Mouse (Mus musculus) heart, embryonic 11.5 days (tissue): Measurements from ENCODE around the gene Gkap1. TPM values are rescaled to one million over a fixed set of nuclear protein-coding genes. Genes with fewer than 3 reads are reported as not detected.

Experiments
- ATAC-seq: fragments of 200-750 bp; cut with Nextera tagmentation; replicated peaks from 2 replicates; pipeline ENCODE4 v1.8.0; 2017; ENCODE audit warnings: moderate library complexity; ENCODE audit not compliant: insufficient number of reproducible peaks, low FRiP score, low TSS enrichment
- H3K27ac ChIP-seq: fragments of 300-500 bp; sonication (generic); 2 replicates; pipeline ENCODE4 v1.5.1; 2014; ENCODE audit warnings: mild to moderate bottlenecking, low read depth, low read length
- H3K27me3 ChIP-seq: fragments of 300-500 bp; sonication (generic); 2 replicates; pipeline ENCODE4 v1.6.1; 2014; ENCODE audit warnings: mild to moderate bottlenecking, low read length, mixed read lengths; ENCODE audit not compliant: control insufficient read depth, insufficient read depth
- H3K36me3 ChIP-seq: fragments of 300-500 bp; sonication (generic); 2 replicates; pipeline ENCODE4 v1.6.1; 2014; ENCODE audit warnings: mild to moderate bottlenecking, low read length, moderate library complexity, mixed read lengths; ENCODE audit not compliant: control insufficient read depth, insufficient read depth
- H3K4me1 ChIP-seq: fragments of 300-500 bp; sonication (generic); 2 replicates; pipeline ENCODE4 v1.6.1; 2014; ENCODE audit warnings: low read length; ENCODE audit not compliant: control insufficient read depth, insufficient read depth
- H3K4me2 ChIP-seq: fragments of 300-500 bp; sonication (generic); 2 replicates; pipeline ENCODE4 v1.6.1; 2014; ENCODE audit warnings: mild to moderate bottlenecking, moderate library complexity
- H3K4me3 ChIP-seq: fragments of 300-500 bp; sonication (generic); 2 replicates; pipeline ENCODE4 v1.5.1; 2014; ENCODE audit warnings: low read depth, low read length
- H3K9ac ChIP-seq: fragments of 300-500 bp; sonication (generic); 2 replicates; pipeline ENCODE4 v1.6.1; 2014; ENCODE audit warnings: mild to moderate bottlenecking, low read depth, low read length, moderate library complexity
- H3K9me3 ChIP-seq: fragments of 300-500 bp; sonication (generic); replicated peaks from 2 replicates; pipeline ENCODE4 v1.6.1; 2016; ENCODE audit warnings: low read length; ENCODE audit not compliant: control insufficient read depth
- WGBS: fragments of 180-500 bp; shearing (Covaris S2); extraction: QIAGEN DNeasy Blood & Tissue Kit; methylation state at CpG from one replicate; pipeline ENCODE4 v1.1.7; 2014; ENCODE audit not compliant: insufficient replicate concordance; 5-methylcytosine and 5-hydroxymethylcytosine counted together
- microRNA-seq: library from miRNA; unstranded; fragments of <30 nt; microRNA quantifications from one replicate; pipeline ENCODE4, GENCODE M21; 2016; ENCODE audit warnings: borderline number of aligned reads
- polyA plus RNA-seq: library from polyadenylated mRNA; unstranded; fragments of >200 nt; fragmentation: Nextera tagmentation; extraction: Ambion mirVana; gene quantifications from 2 replicates; pipeline ENCODE4 v1.2.1, GENCODE M21; 2014

The Gkap1 gene
- polyA plus RNA-seq, 1 experiment from 2014 or later: 22.7 TPM

DNA sequence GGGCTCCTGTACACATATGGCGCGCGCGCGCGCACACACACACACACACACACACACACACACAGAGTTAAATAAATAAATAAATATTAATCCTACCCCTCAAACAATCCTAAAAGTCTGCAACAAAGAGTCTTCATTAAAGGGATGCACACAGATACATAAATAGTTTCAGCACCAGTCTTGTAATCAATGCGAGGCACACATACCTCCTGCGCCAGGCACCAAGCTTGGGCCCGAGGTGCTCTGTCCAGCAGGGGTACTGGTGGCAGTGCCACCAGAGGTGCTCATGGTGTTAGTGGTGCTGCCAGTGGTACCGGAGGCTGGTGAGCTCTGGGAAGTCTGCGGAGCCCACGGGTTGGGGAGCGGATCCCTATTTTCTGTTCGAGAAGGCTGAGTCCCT lies 84.0 kb downstream of the Gkap1 start:
- H3K4me2 ChIP-seq: no peak overlapping the region
- H3K27me3 ChIP-seq: no peaks in the 10 kb centered on the region
- no peak overlapping the region for H3K9ac ChIP-seq
- WGBS: 96% methylated on average over 14 of the region's 14 CpGs
- H3K4me3 ChIP-seq: no peak overlapping the region
- H3K36me3 ChIP-seq: peaks cover 15% of the 10 kb centered on the region
- H3K9me3 ChIP-seq: no peaks in the 10 kb centered on the region
- no peak overlapping the region for H3K27ac ChIP-seq
- no peak for ATAC-seq
- no peaks in the 10 kb centered on the region for H3K4me1 ChIP-seq

DNA sequence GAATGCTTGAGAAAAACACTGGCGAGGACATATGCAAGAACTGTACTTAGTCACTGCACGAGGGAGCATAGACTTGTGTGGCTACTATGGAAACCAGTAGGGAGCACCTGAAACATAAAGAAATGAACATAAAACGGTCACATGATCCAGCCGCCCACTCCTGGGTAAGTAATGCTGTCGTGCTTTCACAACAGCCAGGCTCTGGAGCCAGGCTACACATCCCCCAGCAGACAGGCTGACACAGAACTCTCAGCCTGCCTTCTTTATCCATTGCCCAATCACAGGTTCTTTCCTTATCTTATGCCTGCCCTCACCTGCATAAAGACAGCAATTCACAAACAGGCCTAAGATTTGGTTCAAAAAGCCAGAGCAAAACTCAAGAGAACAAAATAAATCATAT lies 86.0 kb downstream of the Gkap1 start:
- Histone ChIP-seq H3K9me3 (no peaks in the 10 kb centered on the region), H3K4me1 (no peaks in the 10 kb centered on the region), H3K36me3 (peaks cover 15% of the 10 kb centered on the region), H3K27ac (no peak overlapping the region), H3K27me3 (no peaks in the 10 kb centered on the region), H3K9ac (no peak overlapping the region), H3K4me3 (no peak overlapping the region), H3K4me2 (no peak overlapping the region)
- 79% methylated on average over 5 of the region's 5 CpGs for WGBS
- ATAC-seq: no peak

DNA sequence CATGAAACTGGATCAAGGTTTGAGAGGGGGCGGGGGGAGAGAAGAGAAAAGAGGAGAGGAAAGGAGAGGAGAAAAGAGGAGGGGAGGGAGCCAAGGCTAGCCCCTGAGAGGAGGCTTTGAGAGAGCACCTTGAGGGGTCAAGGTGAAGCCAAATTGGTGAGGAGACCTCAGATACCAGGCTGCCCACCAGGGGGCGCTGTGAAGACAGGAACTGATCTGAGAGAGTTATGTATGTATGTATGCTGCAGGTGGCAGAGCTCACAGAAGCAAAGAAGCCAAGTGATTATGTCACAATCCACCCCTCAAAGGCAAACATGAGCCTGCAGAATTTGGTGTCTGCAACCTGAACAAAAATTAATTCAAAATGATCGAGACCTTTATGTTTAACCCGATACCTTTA lies 87.1 kb downstream of the Gkap1 start:
- H3K27me3 ChIP-seq: no peaks in the 10 kb centered on the region
- H3K4me3 ChIP-seq: no peak overlapping the region
- H3K9me3 ChIP-seq: no peaks in the 10 kb centered on the region
- H3K27ac ChIP-seq: no peak overlapping the region
- H3K4me1 ChIP-seq: no peaks in the 10 kb centered on the region
- 61% methylated on average over 4 of the region's 4 CpGs for WGBS
- no peak overlapping the region for H3K4me2 ChIP-seq
- no peak for ATAC-seq
- no peak overlapping the region for H3K9ac ChIP-seq
- peaks cover 15% of the 10 kb centered on the region for H3K36me3 ChIP-seq

DNA sequence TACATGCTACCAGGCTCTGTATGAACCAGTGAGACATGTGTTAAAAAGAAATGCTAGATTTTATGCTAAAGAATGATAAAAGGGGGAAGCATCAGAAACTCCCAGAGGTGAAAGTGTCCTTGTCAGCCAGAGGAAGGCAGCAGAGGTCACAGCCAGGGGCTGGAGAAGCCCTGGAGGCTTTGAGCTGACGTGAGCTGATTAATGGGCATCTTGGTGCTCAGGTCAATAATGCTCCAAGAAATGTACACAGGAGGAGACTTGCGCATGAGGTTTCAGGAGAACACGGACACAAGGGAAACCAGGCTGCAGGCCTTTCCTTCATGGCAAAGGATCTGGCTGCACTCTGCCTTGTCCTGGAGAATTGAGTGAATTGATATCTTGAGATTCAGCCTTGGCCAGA lies 87.7 kb downstream of the Gkap1 start:
- no peak overlapping the region for H3K4me2 ChIP-seq
- no peaks in the 10 kb centered on the region for H3K9me3 ChIP-seq
- no peak overlapping the region for H3K27ac ChIP-seq
- no peaks in the 10 kb centered on the region for H3K4me1 ChIP-seq
- 87% methylated on average over 3 of the region's 3 CpGs for WGBS
- no peak overlapping the region for H3K4me3 ChIP-seq
- ATAC-seq: no peak
- H3K27me3 ChIP-seq: no peaks in the 10 kb centered on the region
- H3K36me3 ChIP-seq: peaks cover 15% of the 10 kb centered on the region
- no peak overlapping the region for H3K9ac ChIP-seq

DNA sequence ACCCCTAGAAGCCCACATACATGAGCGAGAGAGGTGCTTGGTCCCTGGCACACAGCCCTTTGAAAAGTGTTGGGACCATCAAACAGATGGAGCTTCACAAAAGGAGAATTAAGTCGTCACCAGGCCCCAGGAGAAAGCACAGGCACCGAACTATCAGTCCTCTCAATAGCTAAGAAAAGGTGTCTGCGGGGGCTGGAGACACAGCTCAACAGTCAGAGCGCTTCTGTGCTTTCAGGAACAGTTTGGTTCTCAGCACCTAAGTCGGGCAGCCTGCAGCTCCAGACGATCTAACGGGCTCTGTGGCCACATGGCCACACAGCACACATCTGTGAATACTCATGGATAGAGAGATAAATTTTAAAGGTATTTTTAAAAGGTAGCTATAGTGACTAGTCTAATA lies 89.2 kb downstream of the Gkap1 start:
- H3K9ac ChIP-seq: no peak overlapping the region
- H3K9me3 ChIP-seq: no peaks in the 10 kb centered on the region
- no peaks in the 10 kb centered on the region for H3K27me3 ChIP-seq
- ATAC-seq: no peak
- no peak overlapping the region for H3K27ac ChIP-seq
- WGBS: 81% methylated on average over 8 of the region's 8 CpGs
- no peak overlapping the region for H3K4me2 ChIP-seq
- H3K4me3 ChIP-seq: no peak overlapping the region
- peaks cover 11% of the 10 kb centered on the region for H3K36me3 ChIP-seq
- H3K4me1 ChIP-seq: no peaks in the 10 kb centered on the region

GRCm38 (mm10) chr13:58184111-58184510 lies 91.4 kb downstream of the Gkap1 start:
- H3K4me2 ChIP-seq: no peak overlapping the region
- H3K36me3 ChIP-seq: peaks cover 9% of the 10 kb centered on the region
- H3K9ac ChIP-seq: no peak overlapping the region
- ATAC-seq: no peak
- 86% methylated on average over 3 of the region's 3 CpGs for WGBS
- no peaks in the 10 kb centered on the region for H3K27me3 ChIP-seq
- H3K4me3 ChIP-seq: no peak overlapping the region
- H3K27ac ChIP-seq: no peak overlapping the region
- no peaks in the 10 kb centered on the region for H3K4me1 ChIP-seq
- no peaks in the 10 kb centered on the region for H3K9me3 ChIP-seq

Small RNA genes within 50 kb of the gene (microRNA-seq; reads per million reads assigned to microRNA genes)
- not detected for gene Mir6369

Other genes with a start within 250 kb of the Gkap1 start
- 3.6 and 4.3 TPM in 2 replicates for gene Klhl3, start 162.1 kb downstream of the Gkap1 start, polyA plus RNA-seq
- gene Hnrnpa0, start 147.1 kb downstream of the Gkap1 start, polyA plus RNA-seq: 18.2 and 21.7 TPM in 2 replicates
- 30.7 and 32.5 TPM in 2 replicates for gene Idnk, start 118.0 kb downstream of the Gkap1 start, polyA plus RNA-seq
- 71.6 and 91.5 TPM in 2 replicates for gene Ubqln1, start 60.0 kb downstream of the Gkap1 start, polyA plus RNA-seq
- 0.31 and 0.66 TPM in 2 replicates for gene Kif27, start 83.4 kb upstream of the Gkap1 start, polyA plus RNA-seq
- gene 2210016F16Rik, start 109.5 kb upstream of the Gkap1 start, polyA plus RNA-seq: 31.4 and 34.5 TPM in 2 replicates
- gene Rmi1, start 126.5 kb upstream of the Gkap1 start, polyA plus RNA-seq: 22.7 and 24.1 TPM in 2 replicates
- 1,114 and 1,293 TPM in 2 replicates for gene Hnrnpk, start 127.6 kb upstream of the Gkap1 start, polyA plus RNA-seq